Mouse (Mus musculus) intestine, postnatal 0 days (tissue): ENCODE measurements at regions not wholly inside any gene's neighbourhood (a gene's known extent, or its start where the extent isn't known, plus 50 kb on each side); places are given as distances from the start of the nearest gene placed in this dataset.

ENCODE experiments used
- ATAC-seq: fragments of 200-750 bp; cut with Nextera tagmentation; 2 replicates; pipeline ENCODE4 v1.8.0; 2017; ENCODE audit warnings: mild to moderate bottlenecking, moderate TSS enrichment, moderate library complexity
- H3K27ac ChIP-seq: fragments of 300-500 bp; sonication (generic); 2 replicates; pipeline ENCODE4 v1.5.1; 2014; ENCODE audit warnings: mild to moderate bottlenecking, low read depth, low read length, moderate library complexity
- H3K27me3 ChIP-seq: fragments of 300-500 bp; sonication (generic); replicated peaks from 2 replicates; pipeline ENCODE4 v1.6.1; 2014; ENCODE audit warnings: low read length, mixed read lengths; ENCODE audit not compliant: control insufficient read depth, insufficient read depth
- H3K36me3 ChIP-seq: fragments of 300-500 bp; sonication (generic); 2 replicates; pipeline ENCODE4 v1.6.1; 2014; ENCODE audit warnings: mild to moderate bottlenecking, moderate library complexity; ENCODE audit not compliant: control insufficient read depth, insufficient read depth
- H3K4me1 ChIP-seq: fragments of 300-500 bp; sonication (generic); replicated peaks from 2 replicates; pipeline ENCODE4 v1.6.1; 2014; ENCODE audit warnings: antibody characterized with exemption, low read length, mixed read lengths; ENCODE audit not compliant: control insufficient read depth, insufficient read depth
- H3K4me2 ChIP-seq: fragments of 300-500 bp; sonication (generic); replicated peaks from 2 replicates; pipeline ENCODE4 v1.6.1; 2014; ENCODE audit warnings: low read depth, mild to moderate bottlenecking, moderate library complexity
- H3K4me3 ChIP-seq: fragments of 300-500 bp; sonication (generic); 2 replicates; pipeline ENCODE4 v1.5.1; 2014; ENCODE audit warnings: low read depth, low read length
- H3K9ac ChIP-seq: fragments of 300-500 bp; sonication (generic); 2 replicates; pipeline ENCODE4 v1.6.1; 2014; ENCODE audit warnings: mild to moderate bottlenecking, low read depth, low read length
- H3K9me3 ChIP-seq: fragments of 300-500 bp; sonication (generic); 2 replicates; pipeline ENCODE4 v1.6.1; 2016; ENCODE audit warnings: mixed run types; ENCODE audit not compliant: control insufficient read depth
- CTCF ChIP-seq: sonication (generic); IDR thresholded peaks from 2 replicates; pipeline ENCODE4 v1.5.1; 2016; ENCODE audit warnings: low read depth, mild to moderate bottlenecking, control low read depth, antibody characterized with exemption, moderate library complexity
- WGBS: fragments of 180-500 bp; shearing (Covaris S2); extraction: QIAGEN DNeasy Blood & Tissue Kit; methylation state at CpG from one replicate; pipeline ENCODE4 v1.1.7; 2014; 5-methylcytosine and 5-hydroxymethylcytosine counted together

GRCm38 (mm10) chr10:92097562-92097961 lies 624.7 kb downstream of the Nedd1 start:
- no peak overlapping the region for H3K4me3 ChIP-seq
- no peak for ATAC-seq
- no peak overlapping the region for H3K4me2 ChIP-seq
- 12% methylated on average over 7 of the region's 7 CpGs for whole genome bisulfite sequencing
- no peaks in the 10 kb centered on the region for H3K4me1 ChIP-seq
- H3K9me3 ChIP-seq: no peaks in the 10 kb centered on the region
- no peaks in the 10 kb centered on the region for H3K36me3 ChIP-seq
- H3K27ac ChIP-seq: no peak overlapping the region
- H3K27me3 ChIP-seq: no peaks in the 10 kb centered on the region
- H3K9ac ChIP-seq: no peak overlapping the region
- TF ChIP-seq CTCF: no peak

- H3K27ac ChIP-seq: no peak overlapping the region
- H3K36me3 ChIP-seq: no peaks in the 10 kb centered on the region
- H3K27me3 ChIP-seq: no peaks in the 10 kb centered on the region
- 85% methylated on average over 4 of the region's 4 CpGs for whole genome bisulfite sequencing
- ATAC-seq: no peak
- no peak overlapping the region for H3K9ac ChIP-seq
- no peak overlapping the region for H3K4me2 ChIP-seq
- no peaks in the 10 kb centered on the region for H3K9me3 ChIP-seq
- no peaks in the 10 kb centered on the region for H3K4me1 ChIP-seq
- TF ChIP-seq CTCF: no peak
- H3K4me3 ChIP-seq: no peak overlapping the region
Measured at GRCm38 (mm10) chr10:92097081-92097480, 625.1 kb downstream of the Nedd1 start.

- Histone ChIP-seq H3K4me3 (no peak overlapping the region), H3K9me3 (no peaks in the 10 kb centered on the region), H3K27ac (no peak overlapping the region), H3K4me2 (no peak overlapping the region), H3K9ac (no peak overlapping the region), H3K36me3 (no peaks in the 10 kb centered on the region), H3K4me1 (no peaks in the 10 kb centered on the region), H3K27me3 (no peaks in the 10 kb centered on the region)
- WGBS: 53% methylated on average over 9 of the region's 9 CpGs
- TF ChIP-seq CTCF: no peak
- no peak for ATAC-seq
Measured at GRCm38 (mm10) chr10:92091480-92092395, 630.5 kb downstream of the Nedd1 start.

GRCm38 (mm10) chr10:92082111-92082510 lies 640.1 kb downstream of the Nedd1 start:
- H3K4me2 ChIP-seq: no peak overlapping the region
- 76% methylated on average over 4 of the region's 4 CpGs for WGBS
- no peak for ATAC-seq

GRCm38 (mm10) chr10:92081199-92081598 lies 641.0 kb downstream of the Nedd1 start:
- Histone ChIP-seq H3K27ac (no peak overlapping the region), H3K27me3 (no peaks in the 10 kb centered on the region), H3K4me3 (no peak overlapping the region), H3K9me3 (no peaks in the 10 kb centered on the region), H3K9ac (no peak overlapping the region), H3K4me1 (no peaks in the 10 kb centered on the region), H3K36me3 (no peaks in the 10 kb centered on the region), H3K4me2 (no peak overlapping the region)
- WGBS: 19% methylated on average over 1 of the region's 1 CpGs
- no peak for ATAC-seq
- TF ChIP-seq CTCF: no peak

More at GRCm38 (mm10) chr10:92082111-92082510, 640.1 kb downstream of the Nedd1 start:
- Histone ChIP-seq H3K4me1 (no peaks in the 10 kb centered on the region), H3K27ac (no peak overlapping the region), H3K9ac (no peak overlapping the region), H3K27me3 (no peaks in the 10 kb centered on the region), H3K4me3 (no peak overlapping the region), H3K9me3 (no peaks in the 10 kb centered on the region), H3K36me3 (no peaks in the 10 kb centered on the region)
- TF ChIP-seq CTCF: no peak

GRCm38 (mm10) chr10:92079421-92079820 lies 642.8 kb downstream of the Nedd1 start:
- H3K9ac ChIP-seq: no peak overlapping the region
- no peaks in the 10 kb centered on the region for H3K36me3 ChIP-seq
- no peak for ATAC-seq
- WGBS: 82% methylated on average over 4 of the region's 4 CpGs
- H3K4me1 ChIP-seq: no peaks in the 10 kb centered on the region
- no peak overlapping the region for H3K4me2 ChIP-seq
- no peak overlapping the region for H3K4me3 ChIP-seq
- no peaks in the 10 kb centered on the region for H3K9me3 ChIP-seq
- TF ChIP-seq CTCF: no peak
- no peak overlapping the region for H3K27ac ChIP-seq
- no peaks in the 10 kb centered on the region for H3K27me3 ChIP-seq
